Mouse (Mus musculus): Measurements from ENCODE around the gene Dip2b. TPM values are rescaled to one million over a fixed set of nuclear protein-coding genes. Genes with fewer than 3 reads are reported as not detected.
A peak's percentile ranks its signal among the peaks of the same experiment; 100 is the strongest.

Gene Dip2b
- polyA plus RNA-seq, 1 experiment from 2014 or later = 2.3 TPM

- Histone ChIP-seq H3K4me1 (ENCODE audit: insufficient read depth) (peaks cover 24% of the 10 kb centered on the region), H3K36me3 (replicated peaks; ENCODE audit: insufficient read depth, low read length) (0 out of 2 replicates have a peak, but pooled peaks cover 3% of the 10 kb centered on the region), H3K9me3 (ENCODE audit: low read length) (no peaks in the 10 kb centered on the region), H3K9ac (replicated peaks) (no peak overlapping the region), H3K4me2 (ENCODE audit: low read depth, low read length) (no peak overlapping the region), H3K27me3 (ENCODE audit: insufficient read depth, low read length) (no peaks in the 10 kb centered on the region), H3K27ac (ENCODE audit: low read depth) (0 out of 2 replicates have a peak overlapping the region, but pooled peaks have one; percentile 24), H3K4me3 (ENCODE audit: low read depth, low read length) (no peak overlapping the region)
- ATAC-seq (peak; percentile 76), DNase-seq (no peak)
- WGBS (ENCODE audit: insufficient replicate concordance) = 38% methylated on average over 3 of the region's 3 CpGs
- TF ChIP-seq EP300 (IDR thresholded peaks at IDR 0.05; ENCODE audit: low read depth) (peak; percentile 83), CTCF (IDR thresholded peaks at IDR 0.05; ENCODE audit: low read depth) (no peak)
Observed at GRCm38 (mm10) chr15:100058143-100058542, 19.7 kb downstream of the Dip2b start.

GRCm38 (mm10) chr15:100058912-100059311 lies 20.4 kb downstream of the Dip2b start:
- Histone ChIP-seq H3K4me1 (ENCODE audit: insufficient read depth) (peaks cover 28% of the 10 kb centered on the region), H3K9me3 (ENCODE audit: low read length) (no peaks in the 10 kb centered on the region), H3K9ac (replicated peaks) (no peak overlapping the region), H3K27me3 (ENCODE audit: insufficient read depth, low read length) (no peaks in the 10 kb centered on the region), H3K27ac (ENCODE audit: low read depth) (no peak overlapping the region), H3K4me3 (ENCODE audit: low read depth, low read length) (no peak overlapping the region), H3K4me2 (ENCODE audit: low read depth, low read length) (no peak overlapping the region), H3K36me3 (replicated peaks; ENCODE audit: insufficient read depth, low read length) (0 out of 2 replicates have a peak, but pooled peaks cover under 1% of the 10 kb centered on the region)
- TF ChIP-seq CTCF (IDR thresholded peaks at IDR 0.05; ENCODE audit: low read depth) (no peak), EP300 (IDR thresholded peaks at IDR 0.05; ENCODE audit: low read depth) (no peak)
- DNase-seq (no peak), ATAC-seq (no peak)
- 62% methylated on average over 11 of the region's 11 CpGs for WGBS (ENCODE audit: insufficient replicate concordance)

- DNase-seq (no peak), ATAC-seq (no peak)
- WGBS (ENCODE audit: insufficient replicate concordance) = 79% methylated on average over 7 of the region's 7 CpGs
- Histone ChIP-seq H3K4me3 (ENCODE audit: low read depth, low read length) (no peak overlapping the region), H3K4me1 (ENCODE audit: insufficient read depth) (peaks cover 28% of the 10 kb centered on the region), H3K9me3 (ENCODE audit: low read length) (no peaks in the 10 kb centered on the region), H3K27ac (ENCODE audit: low read depth) (no peak overlapping the region), H3K4me2 (ENCODE audit: low read depth, low read length) (no peak overlapping the region), H3K27me3 (ENCODE audit: insufficient read depth, low read length) (no peaks in the 10 kb centered on the region), H3K36me3 (replicated peaks; ENCODE audit: insufficient read depth, low read length) (no peaks in the 10 kb centered on the region), H3K9ac (replicated peaks) (no peak overlapping the region)
- no peak for TF ChIP-seq EP300 (IDR thresholded peaks at IDR 0.05; ENCODE audit: low read depth)
- TF ChIP-seq CTCF (IDR thresholded peaks at IDR 0.05; ENCODE audit: low read depth) = no peak
Observed at GRCm38 (mm10) chr15:100059626-100060311, 21.3 kb downstream of the Dip2b start.

- H3K4me3 ChIP-seq (ENCODE audit: low read depth, low read length) = no peak overlapping the region
- H3K27me3 ChIP-seq (ENCODE audit: insufficient read depth, low read length) = no peaks in the 10 kb centered on the region
- H3K27ac ChIP-seq (ENCODE audit: low read depth) = peak overlapping the region; percentile 23; the same call in 1 of the 2 replicates
- no peaks in the 10 kb centered on the region for H3K9me3 ChIP-seq (ENCODE audit: low read length)
- no peak overlapping the region for H3K9ac ChIP-seq (replicated peaks)
- no peak for DNase-seq
- H3K4me1 ChIP-seq (ENCODE audit: insufficient read depth) = peaks cover 28% of the 10 kb centered on the region
- TF ChIP-seq EP300 (IDR thresholded peaks at IDR 0.05; ENCODE audit: low read depth) = no peak
- no peak for TF ChIP-seq CTCF (IDR thresholded peaks at IDR 0.05; ENCODE audit: low read depth)
- WGBS (ENCODE audit: insufficient replicate concordance) = 54% methylated on average over 4 of the region's 4 CpGs
- no peak for ATAC-seq
- no peaks in the 10 kb centered on the region for H3K36me3 ChIP-seq (replicated peaks; ENCODE audit: insufficient read depth, low read length)
- 0 out of 2 replicates have a peak overlapping the region, but pooled peaks have one; percentile 7 for H3K4me2 ChIP-seq (ENCODE audit: low read depth, low read length)
Observed at GRCm38 (mm10) chr15:100060513-100061140, 22.2 kb downstream of the Dip2b start.

- peaks cover 29% of the 10 kb centered on the region for H3K4me1 ChIP-seq (ENCODE audit: insufficient read depth)
- ATAC-seq = no peak
Observed at GRCm38 (mm10) chr15:100061377-100061776, 22.9 kb downstream of the Dip2b start.

GRCm38 (mm10) chr15:100063229-100063773 lies 24.8 kb downstream of the Dip2b start:
- no peak overlapping the region for H3K4me2 ChIP-seq (ENCODE audit: low read depth, low read length)

More at GRCm38 (mm10) chr15:100061377-100061776, 22.9 kb downstream of the Dip2b start:
- H3K27ac ChIP-seq (ENCODE audit: low read depth) = no peak overlapping the region
- H3K9me3 ChIP-seq (ENCODE audit: low read length) = no peaks in the 10 kb centered on the region
- H3K27me3 ChIP-seq (ENCODE audit: insufficient read depth, low read length) = no peaks in the 10 kb centered on the region
- TF ChIP-seq CTCF (IDR thresholded peaks at IDR 0.05; ENCODE audit: low read depth) = no peak
- TF ChIP-seq EP300 (IDR thresholded peaks at IDR 0.05; ENCODE audit: low read depth) = no peak
- 84% methylated on average over 3 of the region's 3 CpGs for WGBS (ENCODE audit: insufficient replicate concordance)
- H3K4me2 ChIP-seq (ENCODE audit: low read depth, low read length) = no peak overlapping the region
- H3K4me3 ChIP-seq (ENCODE audit: low read depth, low read length) = no peak overlapping the region
- no peaks in the 10 kb centered on the region for H3K36me3 ChIP-seq (replicated peaks; ENCODE audit: insufficient read depth, low read length)
- H3K9ac ChIP-seq (replicated peaks) = no peak overlapping the region
- no peak for DNase-seq

More at GRCm38 (mm10) chr15:100063229-100063773, 24.8 kb downstream of the Dip2b start:
- WGBS (ENCODE audit: insufficient replicate concordance) = 81% methylated on average over 13 of the region's 13 CpGs
- ATAC-seq (peak; percentile 20), DNase-seq (no peak)
- H3K4me1 ChIP-seq (ENCODE audit: insufficient read depth) = peaks cover 32% of the 10 kb centered on the region
- peak overlapping the region; percentile 44; the same call in 1 of the 2 replicates for H3K27ac ChIP-seq (ENCODE audit: low read depth)
- H3K36me3 ChIP-seq (replicated peaks; ENCODE audit: insufficient read depth, low read length) = no peaks in the 10 kb centered on the region
- H3K27me3 ChIP-seq (ENCODE audit: insufficient read depth, low read length) = no peaks in the 10 kb centered on the region
- TF ChIP-seq CTCF (IDR thresholded peaks at IDR 0.05; ENCODE audit: low read depth) = no peak
- no peaks in the 10 kb centered on the region for H3K9me3 ChIP-seq (ENCODE audit: low read length)
- H3K4me3 ChIP-seq (ENCODE audit: low read depth, low read length) = no peak overlapping the region
- H3K9ac ChIP-seq (replicated peaks) = 0 out of 2 replicates have a peak overlapping the region, but pooled peaks have one; percentile 11

Data from liver, postnatal 0 days (tissue).